Mouse (Mus musculus): ENCODE data around the gene Ect2.

DNA sequence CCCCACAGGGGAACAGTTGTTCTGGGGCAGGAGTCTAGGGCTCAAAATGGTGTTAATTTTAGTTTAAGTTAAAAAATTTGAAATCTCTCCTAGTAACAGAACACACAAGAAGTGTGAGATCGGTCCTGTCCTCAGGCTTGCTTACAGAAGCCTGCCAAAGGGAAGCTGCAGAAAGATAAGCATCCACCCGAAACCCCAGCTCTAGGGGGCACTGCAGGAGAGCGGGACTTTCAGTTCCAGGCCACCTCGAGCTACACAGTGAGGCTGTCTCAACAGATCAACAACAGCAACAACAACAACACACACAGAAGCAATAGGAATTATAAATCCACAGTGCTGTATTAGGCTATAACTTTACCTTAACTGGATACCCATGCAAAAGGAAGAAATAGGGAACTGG is 35.5 kb downstream of the Ect2 start:
- TF ChIP-seq CTCF (IDR thresholded peaks at IDR 0.05; ENCODE audit: low read depth): peak; percentile 1; the same call in 1 of the 2 replicates
- TF ChIP-seq EP300 (IDR thresholded peaks at IDR 0.05; ENCODE audit: low read depth): no peak

Measured in heart, postnatal 0 days (tissue).